Mouse (Mus musculus): ENCODE results near the gene Slc34a3.

GRCm38 (mm10) chr2:25246183-25247072, 12.3 kb upstream of the Slc34a3 start, which contains the start of gene AL732309.1:
- TF ChIP-seq CTCF (IDR thresholded peaks at IDR 0.05; ENCODE audit: borderline replicate concordance, insufficient read depth, low read length) (no peak), POLR2A (IDR thresholded peaks at IDR 0.05; ENCODE audit: low read depth, low read length) (no peak)
